Mouse (Mus musculus): ENCODE results near the gene Cyp2c54. TPM values are rescaled to one million over a fixed set of nuclear protein-coding genes. Genes with fewer than 3 reads are reported as not detected.

Gene Cyp2c54
- not detected for total RNA-seq (2023)

DNA sequence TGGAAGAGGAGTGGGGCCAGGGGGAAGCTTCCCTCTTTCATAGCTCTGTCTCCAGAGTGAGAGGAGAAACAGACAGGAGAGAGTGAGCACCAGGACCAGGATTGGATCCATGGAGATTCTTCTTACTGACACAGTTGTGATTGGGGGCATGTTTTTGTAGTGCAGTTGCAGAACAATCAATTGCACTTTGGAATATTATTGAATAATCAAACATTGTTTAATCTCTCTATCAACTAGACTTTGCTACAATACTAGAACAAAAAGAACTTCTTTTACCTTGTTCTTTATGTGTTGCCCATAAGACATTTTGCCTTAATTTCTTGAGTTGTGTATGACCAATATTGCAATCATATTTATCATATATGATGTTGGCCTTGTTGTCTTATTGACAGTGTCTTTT, at the start of gene Cyp2c54:
TSS of gene Cyp2c54 (minus strand) at position 127 of the 400 bp plus-strand sequence.

DNA sequence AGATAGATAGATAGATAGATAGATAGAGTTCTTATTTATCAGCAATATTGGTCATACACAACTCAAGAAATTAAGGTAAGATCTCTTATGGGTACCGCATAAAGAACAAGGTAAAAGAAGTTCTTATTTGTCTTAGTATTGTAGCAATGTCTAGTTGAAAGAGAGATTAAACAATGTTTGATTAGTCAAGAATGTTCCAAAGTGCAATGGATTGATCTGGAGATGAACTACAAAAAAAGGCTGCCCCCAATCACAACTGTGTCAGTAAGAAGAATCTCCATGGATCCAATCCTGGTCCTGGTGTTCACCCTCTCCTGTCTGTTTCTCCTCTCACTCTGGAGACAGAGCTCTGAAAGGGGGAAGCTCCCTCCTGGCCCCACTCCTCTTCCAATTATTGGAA, 15.8 kb upstream of the Cyp2c54 start, which contains the start of gene Cyp2c50:
TSS of gene Cyp2c50 (plus strand) at position 268 of the 400 bp plus-strand sequence.

DNA sequence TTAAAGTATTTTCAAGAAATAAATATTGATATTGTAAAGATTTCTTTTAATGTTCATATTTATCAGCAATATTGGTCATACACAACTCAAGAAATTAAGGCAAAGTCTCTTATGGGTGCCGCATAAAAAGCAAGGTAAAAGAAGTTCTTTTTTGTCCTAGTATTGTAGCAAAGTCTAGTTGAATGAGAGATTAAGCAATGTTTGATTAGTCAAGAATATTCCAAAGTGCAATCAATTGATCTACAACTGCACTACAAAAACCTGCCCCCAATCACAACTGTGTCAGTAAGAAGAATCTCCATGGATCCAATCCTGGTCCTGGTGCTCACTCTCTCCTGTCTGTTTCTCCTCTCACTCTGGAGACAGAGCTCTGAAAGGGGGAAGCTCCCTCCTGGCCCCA, 81.5 kb downstream of the Cyp2c54 start, which contains the start of gene Cyp2c37:
TSS of gene Cyp2c37 (plus strand) at position 285 of the 400 bp plus-strand sequence.

Other genes with a start within 250 kb of the Cyp2c54 start
- not detected for gene Cyp2c69, start 187.0 kb downstream of the Cyp2c54 start, total RNA-seq (2023)
- gene Cyp2c37, start 81.4 kb downstream of the Cyp2c54 start, total RNA-seq (2023) = not detected
- gene Cyp2c50, start 15.9 kb upstream of the Cyp2c54 start, total RNA-seq (2023) = not detected
- not detected for gene Cyp2c70, start 113.5 kb upstream of the Cyp2c54 start, total RNA-seq (2023)
- gene Pdlim1, start 198.0 kb upstream of the Cyp2c54 start, total RNA-seq (2023) = 167 TPM

All from CD4-positive naive resting alpha-beta T cell, adult 76 days (primary cell).